Mouse (Mus musculus) heart, postnatal 0 days (tissue): ENCODE measurements at regions not wholly inside any gene's neighbourhood (a gene's known extent, or its start where the extent isn't known, plus 50 kb on each side); places are given as distances from the start of the nearest gene placed in this dataset.
A peak's percentile ranks its signal among the peaks of the same experiment; 100 is the strongest.

Experiments
- ATAC-seq: fragments of 200-750 bp; cut with Nextera tagmentation; 2 replicates; pipeline ENCODE4 v1.8.0; 2017; ENCODE audit warnings: low read depth, moderate number of reproducible peaks, moderate library complexity; ENCODE audit not compliant: insufficient read depth
- DNase-seq: peaks from one replicate; pipeline ENCODE4 v3.0.0-alpha.2; 2016; ENCODE audit warnings: low spot score
- H3K27ac ChIP-seq: fragments of 300-500 bp; sonication (generic); 2 replicates; pipeline ENCODE4 v1.5.1; 2014; ENCODE audit warnings: low read depth, mild to moderate bottlenecking
- H3K27me3 ChIP-seq: fragments of 300-500 bp; sonication (generic); 2 replicates; pipeline ENCODE4 v1.6.1; 2014; ENCODE audit warnings: low read length, mixed read lengths; ENCODE audit not compliant: control insufficient read depth, insufficient read depth
- H3K36me3 ChIP-seq: fragments of 300-500 bp; sonication (generic); replicated peaks from 2 replicates; pipeline ENCODE4 v1.6.1; 2014; ENCODE audit warnings: low read length, mixed read lengths; ENCODE audit not compliant: control insufficient read depth, insufficient read depth
- H3K4me1 ChIP-seq: fragments of 300-500 bp; sonication (generic); 2 replicates; pipeline ENCODE4 v1.6.1; 2014; ENCODE audit warnings: antibody characterized with exemption; ENCODE audit not compliant: control insufficient read depth, insufficient read depth
- H3K4me2 ChIP-seq: fragments of 300-500 bp; sonication (generic); 2 replicates; pipeline ENCODE4 v1.6.1; 2014; ENCODE audit warnings: low read depth, mild to moderate bottlenecking, low read length, moderate library complexity
- H3K4me3 ChIP-seq: fragments of 300-500 bp; sonication (generic); 2 replicates; pipeline ENCODE4 v1.5.1; 2014; ENCODE audit warnings: low read depth, low read length
- H3K9ac ChIP-seq: fragments of 300-500 bp; sonication (generic); replicated peaks from 2 replicates; pipeline ENCODE4 v1.6.1; 2014; ENCODE audit warnings: low read depth, low read length, mixed read lengths
- H3K9me3 ChIP-seq: fragments of 300-500 bp; sonication (generic); replicated peaks from 2 replicates; pipeline ENCODE4 v1.6.1; 2016; ENCODE audit warnings: low read length; ENCODE audit not compliant: control insufficient read depth
- CTCF ChIP-seq: IDR thresholded peaks from 2 replicates; pipeline ENCODE4 v1.5.1; 2016; ENCODE audit warnings: antibody characterized with exemption, control low read depth, low read depth
- EP300 ChIP-seq: IDR thresholded peaks from 2 replicates; pipeline ENCODE4 v1.6.1; 2016; ENCODE audit warnings: antibody characterized with exemption, low read depth
- WGBS: fragments of 180-500 bp; shearing (Covaris S2); extraction: QIAGEN DNeasy Blood & Tissue Kit; methylation state at CpG from one replicate; pipeline ENCODE4 v1.1.7; 2014; 5-methylcytosine and 5-hydroxymethylcytosine counted together

GRCm38 (mm10) chr9:116241933-116242526 is 66.9 kb upstream of the Tgfbr2 start:
- no peak for ATAC-seq
- 82% methylated on average over 5 of the region's 5 CpGs for WGBS
- H3K27ac ChIP-seq: no peak overlapping the region

GRCm38 (mm10) chr9:116241290-116241689 is 66.1 kb upstream of the Tgfbr2 start:
- Histone ChIP-seq H3K4me2 (no peak overlapping the region), H3K27me3 (no peaks in the 10 kb centered on the region), H3K36me3 (no peaks in the 10 kb centered on the region), H3K27ac (no peak overlapping the region), H3K4me1 (0 out of 2 replicates have a peak, but pooled peaks cover 5% of the 10 kb centered on the region), H3K4me3 (no peak overlapping the region), H3K9me3 (no peaks in the 10 kb centered on the region), H3K9ac (no peak overlapping the region)
- WGBS: 55% methylated on average over 10 of the region's 10 CpGs
- no peak for TF ChIP-seq EP300
- TF ChIP-seq CTCF: no peak
- DNase-seq (no peak), ATAC-seq (no peak)

More at GRCm38 (mm10) chr9:116241933-116242526, 66.9 kb upstream of the Tgfbr2 start:
- H3K4me3 ChIP-seq: no peak overlapping the region
- TF ChIP-seq CTCF (no peak), EP300 (no peak)
- no peak overlapping the region for H3K9ac ChIP-seq
- DNase-seq: no peak
- 0 out of 2 replicates have a peak, but pooled peaks cover 5% of the 10 kb centered on the region for H3K4me1 ChIP-seq
- H3K27me3 ChIP-seq: no peaks in the 10 kb centered on the region
- no peaks in the 10 kb centered on the region for H3K36me3 ChIP-seq
- no peak overlapping the region for H3K4me2 ChIP-seq
- H3K9me3 ChIP-seq: no peaks in the 10 kb centered on the region

- Histone ChIP-seq H3K27ac (no peak overlapping the region), H3K9me3 (no peaks in the 10 kb centered on the region), H3K4me3 (no peak overlapping the region), H3K36me3 (no peaks in the 10 kb centered on the region), H3K4me2 (no peak overlapping the region), H3K9ac (no peak overlapping the region), H3K27me3 (no peaks in the 10 kb centered on the region), H3K4me1 (0 out of 2 replicates have a peak, but pooled peaks cover 4% of the 10 kb centered on the region)
- TF ChIP-seq CTCF (no peak), EP300 (no peak)
- ATAC-seq: no peak
- no peak for DNase-seq
These were observed 61.7 kb upstream of the Tgfbr2 start for GRCm38 (mm10) chr9:116236836-116237235.

GRCm38 (mm10) chr9:116234170-116234569 is 59.0 kb upstream of the Tgfbr2 start:
- WGBS: 77% methylated on average over 7 of the region's 7 CpGs
- TF ChIP-seq EP300: no peak
- TF ChIP-seq CTCF: no peak
- Histone ChIP-seq H3K36me3 (no peaks in the 10 kb centered on the region), H3K4me1 (peaks cover 16% of the 10 kb centered on the region; the same call in 1 of the 2 replicates), H3K4me3 (no peak overlapping the region), H3K4me2 (no peak overlapping the region), H3K27ac (no peak overlapping the region), H3K9me3 (no peaks in the 10 kb centered on the region), H3K27me3 (no peaks in the 10 kb centered on the region), H3K9ac (no peak overlapping the region)
- no peak for DNase-seq
- ATAC-seq: no peak

- ATAC-seq: peak; percentile 37; the same call in 1 of the 2 replicates
These were observed 57.2 kb upstream of the Tgfbr2 start for GRCm38 (mm10) chr9:116232386-116232785.

More at GRCm38 (mm10) chr9:116232386-116232785, 57.2 kb upstream of the Tgfbr2 start:
- 78% methylated on average over 10 of the region's 10 CpGs for WGBS
- Histone ChIP-seq H3K27me3 (no peaks in the 10 kb centered on the region), H3K27ac (peak overlapping the region; percentile 3), H3K9ac (no peak overlapping the region), H3K4me2 (no peak overlapping the region), H3K9me3 (no peaks in the 10 kb centered on the region), H3K36me3 (no peaks in the 10 kb centered on the region), H3K4me3 (no peak overlapping the region), H3K4me1 (peaks cover 30% of the 10 kb centered on the region)
- no peak for TF ChIP-seq CTCF
- no peak for TF ChIP-seq EP300
- peak; percentile 48 for DNase-seq
